Mouse (Mus musculus) erythroblast, embryonic 14.5 days (primary cell): Measurements from ENCODE around the gene Olfr43.

Source experiments
- GATA1 ChIP-seq: IDR thresholded peaks from 2 replicates; pipeline ENCODE4 v1.6.1; 2012; ENCODE audit warnings: low read length, inconsistent platforms, mixed read lengths
- TAL1 ChIP-seq: IDR thresholded peaks from 3 replicates; pipeline ENCODE4 v1.6.1; 2012; ENCODE audit warnings: low read length, inconsistent platforms, mixed read lengths

- TF ChIP-seq GATA1 (no peak), TAL1 (no peak)
Measured at GRCm38 (mm10) chr11:74183745-74184144, 27.4 kb downstream of the Olfr43 start.
